Mouse (Mus musculus): Measurements from ENCODE around the gene Gm29106. TPM values are rescaled to one million over a fixed set of nuclear protein-coding genes. Genes with fewer than 3 reads are reported as not detected.
"Not testable (repeated sequence)": the region's sequence is repeated elsewhere in the genome, so short reads cannot be mapped to it uniquely, and the experiment has no call there.

Gm29106 gene
- polyA plus RNA-seq (2012; ENCODE audit: insufficient read depth, insufficient read length, low replicate concordance, missing spikeins): not detected in 2 replicates

- H3K4me1 ChIP-seq (ENCODE audit: control insufficient read depth, insufficient read depth, low read length); H3K4me3 ChIP-seq (ENCODE audit: insufficient read depth, low read depth, low read length); H3K27ac ChIP-seq (ENCODE audit: insufficient read depth, low read depth, low read length): not testable (repeated sequence)
- WGBS: 72% methylated on average over 2 of the region's 2 CpGs
Observed at GRCm38 (mm10) chr1:118176242-118176641, at the start of gene Gm29106. Gm29106 (plus strand) TSS chr1:118176542.

GRCm38 (mm10) chr1:118228540-118228939 lies 52.2 kb downstream of the Gm29106 start:
- H3K4me1 ChIP-seq (ENCODE audit: control insufficient read depth, insufficient read depth, low read length): no peaks in the 10 kb centered on the region
- no peak overlapping the region for H3K27ac ChIP-seq (ENCODE audit: insufficient read depth, low read depth, low read length)
- WGBS: 15% methylated on average over 1 of the region's 1 CpGs
- TF ChIP-seq POLR2A (IDR thresholded peaks at IDR 0.05; ENCODE audit: insufficient read depth, low read depth, low read length) (no peak), CTCF (IDR thresholded peaks at IDR 0.05; ENCODE audit: insufficient read depth, low read depth, low read length) (no peak)
- no peak overlapping the region for H3K4me3 ChIP-seq (ENCODE audit: insufficient read depth, low read depth, low read length)

GRCm38 (mm10) chr1:118236032-118236431 lies 59.7 kb downstream of the Gm29106 start:
- H3K27ac ChIP-seq (ENCODE audit: insufficient read depth, low read depth, low read length): no peak overlapping the region
- no peaks in the 10 kb centered on the region for H3K4me1 ChIP-seq (ENCODE audit: control insufficient read depth, insufficient read depth, low read length)
- no peak overlapping the region for H3K4me3 ChIP-seq (ENCODE audit: insufficient read depth, low read depth, low read length)
- WGBS: 60% methylated on average over 1 of the region's 1 CpGs
- TF ChIP-seq POLR2A (IDR thresholded peaks at IDR 0.05; ENCODE audit: insufficient read depth, low read depth, low read length): no peak
- TF ChIP-seq CTCF (IDR thresholded peaks at IDR 0.05; ENCODE audit: insufficient read depth, low read depth, low read length): no peak

Other genes starting within 250 kb of the Gm29106 start
- gene Gm28168, start 248.5 kb upstream of the Gm29106 start, polyA plus RNA-seq (2012; ENCODE audit: insufficient read depth, insufficient read length, low replicate concordance, missing spikeins): not detected in 2 replicates
- not detected in 2 replicates for gene Gm7145, start 210.6 kb upstream of the Gm29106 start, polyA plus RNA-seq (2012; ENCODE audit: insufficient read depth, insufficient read length, low replicate concordance, missing spikeins)
- 64.7 TPM in 1 of 2 replicates, not detected in the other for gene Tsn, start 135.2 kb downstream of the Gm29106 start, polyA plus RNA-seq (2012; ENCODE audit: insufficient read depth, insufficient read length, low replicate concordance, missing spikeins)
- gene Nifk, start 145.3 kb downstream of the Gm29106 start, polyA plus RNA-seq (2012; ENCODE audit: insufficient read depth, insufficient read length, low replicate concordance, missing spikeins): not detected in 2 replicates
- 160 and 347 TPM in 2 replicates for gene Clasp1, start 212.5 kb downstream of the Gm29106 start, polyA plus RNA-seq (2012; ENCODE audit: insufficient read depth, insufficient read length, low replicate concordance, missing spikeins)

Data from olfactory bulb, adult 2 months (tissue).